ENCODE assay signal across 8 mouse cellular contexts in genomic region chr8:93810028-93810858, GRCm38 (mm10). TPM values are rescaled to one million over a fixed set of nuclear protein-coding genes. Genes with fewer than 3 reads are reported as not detected.
DNase-seq lines count a peak whose midpoint lies in the region; ATAC-seq and TF ChIP-seq lines count a peak whose summit lies in the region.

No protein-coding gene starts in this region.

- peaks cover 0 to 2% of the 10 kb centered on the region in 2 experiments; a peak in 2 of 4 replicates for H3K4me1 ChIP-seq in ES-E14 (ENCODE audit: control insufficient read depth in 2 of 2, insufficient read depth in 2 of 2, low read length in 2 of 2, poor library complexity in 1 of 2)
- H3K4me1 ChIP-seq in forebrain, embryonic 16.5 days (replicated peaks; ENCODE audit: control insufficient read depth, insufficient read depth, low read length) = peaks cover 21% of the 10 kb centered on the region
- no peaks in the 10 kb centered on the region; the same call in 1 of the 2 replicates for H3K4me1 ChIP-seq in lung, adult 2 months (ENCODE audit: control insufficient read depth, insufficient read depth, low read length)

- no peak for TF ChIP-seq CTCF in layer of hippocampus, adult 2 months (conservative IDR thresholded peaks at IDR 0.05)
- TF ChIP-seq CTCF in lung, adult 2 months (IDR thresholded peaks at IDR 0.05; ENCODE audit: insufficient read depth, low read length) = no peak

- peak overlapping the region; percentile 84 for H3K9ac ChIP-seq in ES-E14 (ENCODE audit: insufficient read depth, low read depth, low read length, poor library complexity, severe bottlenecking)
- H3K9ac ChIP-seq in forebrain, embryonic 16.5 days (replicated peaks; ENCODE audit: low read depth, low read length) = peak overlapping the region; percentile 95

- TF ChIP-seq POLR2A in lung, adult 2 months (IDR thresholded peaks at IDR 0.05; ENCODE audit: borderline replicate concordance, extremely low read depth, low read depth, low read length) = no peak

- under 1% methylated on average over 44 of the region's 116 CpGs for WGBS in forebrain, embryonic 16.5 days
- WGBS in lung, adult 2 months = 1% methylated on average over 70 of the region's 116 CpGs

- intact Hi-C loops in heart, postnatal 25 days (cut with DNase I) = loop anchor here (2.0 kb wide), 1 partner anchor 147 kb away; no protein-coding TSS in a partner anchor

- peak overlapping the region; percentile 89 for H3K4me2 ChIP-seq in forebrain, embryonic 16.5 days (ENCODE audit: low read length)

- H3K36me3 ChIP-seq in ES-E14 (ENCODE audit: control insufficient read depth, insufficient read depth, low read length, poor library complexity, severe bottlenecking) = no peaks in the 10 kb centered on the region
- H3K36me3 ChIP-seq in forebrain, embryonic 16.5 days (ENCODE audit: control insufficient read depth, insufficient read depth) = no peaks in the 10 kb centered on the region

- H3K27me3 ChIP-seq in forebrain, embryonic 16.5 days (replicated peaks; ENCODE audit: control insufficient read depth, insufficient read depth, low read length) = no peaks in the 10 kb centered on the region

- DNase-seq in ES-E14 (ENCODE audit: low read depth, low spot score) = peak; percentile 39
- peak; percentile 90 for DNase-seq in cerebellum, adult 11 months
- peak; percentile 65 for DNase-seq in heart, postnatal 25 days (ENCODE audit: low spot score)
- DNase-seq in layer of hippocampus, adult 2 months (ENCODE audit: low spot score in 2 of 2) = peak; percentile 88 to 91
- DNase-seq in lung, adult 2 months = peak; percentile 57
- DNase-seq in ovary, postnatal 36 days (ENCODE audit: low spot score) = peak; percentile 89
- peak; percentile 88 for DNase-seq in thymus, postnatal 4 days

- in situ Hi-C loops in ES-E14 (cut with MboI; ENCODE audit: low sequenced_read_pairs in 2 of 2, unreplicated experiment in 2 of 2) = no loop called here

- H3K9me3 ChIP-seq in ES-E14 (ENCODE audit: control insufficient read depth, insufficient read depth, low read depth, low read length) = no peaks in the 10 kb centered on the region
- H3K9me3 ChIP-seq in forebrain, embryonic 16.5 days (ENCODE audit: control insufficient read depth, low read length) = no peaks in the 10 kb centered on the region

- peak overlapping the region; percentile 85 to 93 for H3K4me3 ChIP-seq in ES-E14 (ENCODE audit: insufficient read depth in 1 of 2, low read depth in 1 of 2, low read length in 2 of 2, poor library complexity in 1 of 2, severe bottlenecking in 1 of 2)
- H3K4me3 ChIP-seq in forebrain, embryonic 16.5 days (replicated peaks; ENCODE audit: low read length) = peak overlapping the region; percentile 93
- H3K4me3 ChIP-seq in layer of hippocampus, adult 2 months = peak overlapping the region; percentile 81
- peak overlapping the region; percentile 80 for H3K4me3 ChIP-seq in lung, adult 2 months (replicated peaks; ENCODE audit: extremely low read depth, low read depth, low read length)

- H3K27ac ChIP-seq in ES-E14 (ENCODE audit: insufficient read depth, low read depth, low read length, poor library complexity, severe bottlenecking) = no peak overlapping the region
- peak overlapping the region; percentile 98 for H3K27ac ChIP-seq in forebrain, embryonic 16.5 days (ENCODE audit: low read length)
- H3K27ac ChIP-seq in layer of hippocampus, adult 2 months = peak overlapping the region; percentile 99

- peak; percentile 81 for ATAC-seq in forebrain, embryonic 16.5 days

TF ChIP-seq in ES-E14, 5 proteins besides CTCF, POLR2A, EP300 and RAD21:
- TF ChIP-seq HCFC1 (IDR thresholded peaks at IDR 0.05; ENCODE audit: borderline replicate concordance, insufficient read depth, low read length) = no peak
- TF ChIP-seq ZNF384 (IDR thresholded peaks at IDR 0.05; ENCODE audit: low read depth, low read length) = no peak
- TF ChIP-seq CHD2 (IDR thresholded peaks at IDR 0.05; ENCODE audit: low read depth, low read length) = no peak
- TF ChIP-seq ZC3H11A (IDR thresholded peaks at IDR 0.05; ENCODE audit: borderline replicate concordance, low read depth, low read length) = no peak
- no peak for TF ChIP-seq MAFK (IDR thresholded peaks at IDR 0.05; ENCODE audit: insufficient read depth, low read depth, low read length)

RNA-seq across cellular contexts. Expression of gene Gnao1, which starts 0.5 kb away (rescaled TPM):
- 1.1 and 1.7 TPM in 2 replicates for total RNA-seq in ES-E14 (2012; rRNA removed)
- 174 and 187 TPM in 2 replicates for polyA plus RNA-seq in forebrain, embryonic 16.5 days (2015; fragmentation: Nextera tagmentation; extraction: Ambion mirVana)
- 10 to 100 TPM; 26.0 to 27.4 TPM for total RNA-seq in heart, postnatal 25 days (2021)
- 100 to 1,000 TPM; 662 to 678 TPM for total RNA-seq in layer of hippocampus, adult 2 months (2021)
- polyA plus RNA-seq in lung, adult 2 months (2012; rRNA removed) = 31.8 and 38.4 TPM in 2 replicates

Comparison
In these comparisons a context has a peak if more than half of its experiments do, and no peak if none do; other contexts are left out.
1. DNase-seq: peak in every context shown above with its lines; median percentile 90 in cerebellum, adult 11 months; 90 in layer of hippocampus, adult 2 months; 89 in ovary, postnatal 36 days; 88 in thymus, postnatal 4 days; 65 in heart, postnatal 25 days; 57 in lung, adult 2 months; 39 in ES-E14.
2. RNA of gene Gnao1, which starts 0.5 kb away (total RNA-seq): 662 to 678 TPM in layer of hippocampus, adult 2 months; 26.0 to 27.4 TPM in heart, postnatal 25 days and 1.1 to 1.7 TPM in ES-E14; every median in the first group is over 10 times any median in the second.
3. Peak in every context shown above with its lines, with median percentiles within 50 percentile points of each other: H3K4me3 ChIP-seq.